Mouse (Mus musculus): ENCODE data around the gene Timm13. TPM values are rescaled to one million over a fixed set of nuclear protein-coding genes. Genes with fewer than 3 reads are reported as not detected.

The Timm13 gene
- total RNA-seq, 1 experiment from 2014 or later = 22.3 TPM

DNA sequence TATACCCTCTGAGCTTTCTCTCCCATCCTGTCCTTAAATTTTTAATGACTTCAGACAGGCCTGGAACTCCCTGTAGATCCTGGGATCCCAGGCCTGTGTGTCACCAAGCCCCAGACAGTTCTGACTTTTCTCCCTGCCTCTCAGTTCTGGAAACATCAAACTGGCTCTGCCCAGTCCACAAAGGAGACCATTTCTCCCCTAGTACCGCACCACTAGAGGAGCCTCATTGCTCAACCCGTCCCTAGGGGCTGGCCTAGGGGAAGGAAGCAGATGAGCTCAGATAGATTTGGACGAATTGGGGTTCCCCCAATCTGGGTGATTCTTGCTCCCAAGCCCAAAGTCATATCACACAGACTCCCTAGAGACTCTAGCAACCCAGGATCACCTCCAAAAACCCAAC is 34.5 kb upstream of the Timm13 start:
- no peak for ATAC-seq (replicated peaks in 1 of 2; ENCODE audit: insufficient read depth in 1 of 2, low FRiP score in 2 of 2, low TSS enrichment in 1 of 2, low read depth in 1 of 2, poor library complexity in 2 of 2, severe bottlenecking in 2 of 2)

DNA sequence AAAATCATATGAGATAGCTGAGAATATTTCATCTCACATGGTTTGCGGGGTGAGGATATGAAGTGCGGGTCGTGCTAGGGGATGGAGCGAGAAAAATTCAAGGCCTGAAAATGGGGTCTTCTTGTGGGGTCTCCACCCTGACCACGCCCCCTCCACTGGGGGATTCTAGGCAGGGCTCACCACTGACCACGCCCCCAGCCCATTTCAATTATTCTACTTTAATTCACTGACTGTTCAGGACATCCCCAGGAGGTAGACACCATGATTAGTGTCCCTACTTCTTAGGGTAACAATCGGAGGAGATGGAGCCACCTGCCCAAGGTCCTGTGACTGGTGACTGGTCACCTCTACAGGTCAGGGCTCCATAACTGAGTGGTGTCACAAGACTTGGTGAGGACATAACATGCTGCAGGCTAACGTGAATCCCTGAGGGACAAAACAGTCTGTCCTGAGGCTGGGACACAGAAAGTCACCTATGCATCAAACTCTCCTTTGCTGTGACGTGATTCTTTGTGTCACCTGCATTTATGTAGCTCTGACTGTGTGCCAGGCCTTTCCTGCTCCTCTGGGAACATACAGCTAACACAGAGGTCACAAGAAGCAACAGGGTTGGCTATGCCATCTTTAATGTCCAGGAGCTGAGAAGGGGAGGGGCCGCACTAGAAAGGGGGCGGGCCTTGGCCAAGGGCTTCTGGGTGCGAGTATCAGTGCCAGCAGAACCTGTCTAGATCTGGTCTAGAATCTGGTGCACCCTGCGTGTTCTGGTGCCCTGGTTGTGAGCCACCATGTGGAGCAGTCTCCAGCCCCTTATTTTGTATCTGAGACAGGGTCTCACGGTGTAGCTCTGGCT is 33.6 kb upstream of the Timm13 start:
- no peak for ATAC-seq (replicated peaks in 1 of 2; ENCODE audit: insufficient read depth in 1 of 2, low FRiP score in 2 of 2, low TSS enrichment in 1 of 2, low read depth in 1 of 2, poor library complexity in 2 of 2, severe bottlenecking in 2 of 2)

DNA sequence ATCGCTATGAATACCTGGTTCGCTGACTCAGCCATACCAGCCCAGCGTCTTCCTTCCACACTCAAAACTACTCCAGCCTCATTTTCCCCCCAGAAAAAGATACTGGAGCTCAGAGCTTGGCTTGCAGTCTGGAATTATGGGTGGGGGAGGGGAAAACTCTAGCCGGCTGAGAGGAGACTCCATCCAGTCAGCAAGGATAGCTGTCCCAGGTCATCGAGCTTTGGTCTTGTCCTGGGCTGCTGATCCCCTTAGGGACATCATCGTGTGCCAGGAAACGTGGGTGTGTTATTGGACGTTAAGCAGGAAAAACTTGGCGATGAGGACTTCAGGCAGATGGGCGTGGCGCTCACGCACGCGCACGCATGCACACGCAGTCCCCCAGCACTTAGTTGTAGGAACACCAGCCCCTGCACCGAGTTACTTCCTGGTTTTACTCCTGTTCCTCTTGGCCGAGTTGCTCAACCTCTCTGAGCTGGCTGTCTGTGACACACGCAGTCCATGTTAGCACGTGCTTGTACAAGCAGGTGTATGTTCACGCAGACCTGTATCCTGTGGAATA is 32.7 kb upstream of the Timm13 start:
- ATAC-seq (replicated peaks in 1 of 2; ENCODE audit: insufficient read depth in 1 of 2, low FRiP score in 2 of 2, low TSS enrichment in 1 of 2, low read depth in 1 of 2, poor library complexity in 2 of 2, severe bottlenecking in 2 of 2) = peak; percentile 9 to 29; a peak in 1 of 4 replicates

DNA sequence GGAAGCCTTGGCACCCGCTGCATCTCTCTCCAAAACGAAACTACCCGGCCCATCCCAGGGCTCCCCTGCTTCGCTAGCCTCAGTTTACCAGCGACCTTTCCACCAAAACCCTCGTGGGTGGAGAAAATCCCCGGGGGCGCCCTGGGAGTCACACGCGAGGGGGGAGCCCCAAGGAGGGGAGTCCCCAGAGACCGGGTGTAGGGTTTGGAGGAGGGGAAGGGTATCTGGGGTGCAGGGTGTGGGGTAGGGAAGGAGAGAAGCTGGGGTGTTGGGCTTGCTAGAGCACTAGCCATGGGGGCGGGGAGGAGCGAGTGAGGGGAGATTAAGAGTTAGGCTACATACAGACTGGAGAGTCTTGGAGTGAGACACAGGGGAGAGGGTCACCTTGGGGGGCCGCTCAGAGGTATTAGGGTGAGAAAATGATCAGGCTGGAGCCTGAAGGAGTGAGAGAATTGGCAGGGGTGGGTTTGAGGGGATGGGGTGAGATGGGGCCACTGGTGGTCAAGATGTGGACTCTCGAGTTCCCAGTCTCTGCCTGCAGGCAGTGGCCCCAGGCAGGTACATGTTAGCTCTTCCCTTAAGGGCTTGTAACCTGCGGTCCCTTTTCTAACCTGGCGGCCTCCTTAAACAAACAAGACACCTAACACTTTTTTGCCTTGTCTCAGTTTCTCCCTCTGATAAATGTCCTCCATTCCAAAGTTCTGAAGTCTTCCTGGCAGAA is 32.1 kb upstream of the Timm13 start:
- no peak for ATAC-seq (replicated peaks in 1 of 2; ENCODE audit: insufficient read depth in 1 of 2, low FRiP score in 2 of 2, low TSS enrichment in 1 of 2, low read depth in 1 of 2, poor library complexity in 2 of 2, severe bottlenecking in 2 of 2)

GRCm38 (mm10) chr10:80932206-80932605 is 31.4 kb upstream of the Timm13 start:
- ATAC-seq (replicated peaks in 1 of 2; ENCODE audit: insufficient read depth in 1 of 2, low FRiP score in 2 of 2, low TSS enrichment in 1 of 2, low read depth in 1 of 2, poor library complexity in 2 of 2, severe bottlenecking in 2 of 2) = no peak

GRCm38 (mm10) chr10:80931695-80932094 is 30.9 kb upstream of the Timm13 start:
- no peak for ATAC-seq (replicated peaks in 1 of 2; ENCODE audit: insufficient read depth in 1 of 2, low FRiP score in 2 of 2, low TSS enrichment in 1 of 2, low read depth in 1 of 2, poor library complexity in 2 of 2, severe bottlenecking in 2 of 2)

GRCm38 (mm10) chr10:80931153-80931671 is 30.4 kb upstream of the Timm13 start:
- no peak for ATAC-seq (replicated peaks in 1 of 2; ENCODE audit: insufficient read depth in 1 of 2, low FRiP score in 2 of 2, low TSS enrichment in 1 of 2, low read depth in 1 of 2, poor library complexity in 2 of 2, severe bottlenecking in 2 of 2)

DNA sequence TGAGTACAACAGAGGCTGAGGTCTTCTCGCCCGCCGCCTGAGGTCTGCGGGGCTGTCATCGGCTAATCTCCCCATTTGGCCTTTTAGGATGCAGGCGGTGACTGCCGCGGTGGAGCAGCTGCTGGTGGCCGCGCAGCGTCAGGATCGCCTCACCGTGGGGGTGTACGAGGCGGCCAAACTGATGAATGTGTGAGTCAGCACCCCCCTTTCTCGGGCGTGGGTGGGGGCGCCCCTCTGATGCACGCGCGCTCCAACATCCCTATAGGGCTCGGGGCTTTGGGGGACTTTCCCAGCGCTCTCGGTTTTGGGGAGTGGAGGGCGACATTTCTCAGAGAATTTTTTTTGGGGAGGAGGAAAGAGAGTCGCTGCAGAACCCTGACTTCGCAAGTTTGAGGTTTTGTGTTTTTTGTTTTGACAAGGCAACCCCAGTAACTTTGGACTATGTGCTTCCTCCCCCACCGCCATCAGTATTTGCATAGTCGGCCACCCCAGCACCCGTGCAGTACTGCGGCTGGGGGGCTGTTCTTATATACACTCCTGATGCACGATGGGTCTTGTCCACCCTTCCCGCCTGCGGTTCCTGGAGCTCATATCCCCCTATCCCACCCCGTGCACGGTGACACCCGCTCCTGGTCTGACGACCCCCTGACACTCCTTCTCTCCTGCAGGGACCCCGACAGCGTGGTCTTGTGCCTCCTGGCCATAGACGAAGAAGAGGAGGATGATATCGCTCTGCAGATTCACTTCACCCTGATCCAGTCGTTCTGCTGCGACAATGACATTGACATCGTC is 29.8 kb upstream of the Timm13 start:
- peak; percentile 5; a peak in 2 of 4 replicates for ATAC-seq (replicated peaks in 1 of 2; ENCODE audit: insufficient read depth in 1 of 2, low FRiP score in 2 of 2, low TSS enrichment in 1 of 2, low read depth in 1 of 2, poor library complexity in 2 of 2, severe bottlenecking in 2 of 2)

DNA sequence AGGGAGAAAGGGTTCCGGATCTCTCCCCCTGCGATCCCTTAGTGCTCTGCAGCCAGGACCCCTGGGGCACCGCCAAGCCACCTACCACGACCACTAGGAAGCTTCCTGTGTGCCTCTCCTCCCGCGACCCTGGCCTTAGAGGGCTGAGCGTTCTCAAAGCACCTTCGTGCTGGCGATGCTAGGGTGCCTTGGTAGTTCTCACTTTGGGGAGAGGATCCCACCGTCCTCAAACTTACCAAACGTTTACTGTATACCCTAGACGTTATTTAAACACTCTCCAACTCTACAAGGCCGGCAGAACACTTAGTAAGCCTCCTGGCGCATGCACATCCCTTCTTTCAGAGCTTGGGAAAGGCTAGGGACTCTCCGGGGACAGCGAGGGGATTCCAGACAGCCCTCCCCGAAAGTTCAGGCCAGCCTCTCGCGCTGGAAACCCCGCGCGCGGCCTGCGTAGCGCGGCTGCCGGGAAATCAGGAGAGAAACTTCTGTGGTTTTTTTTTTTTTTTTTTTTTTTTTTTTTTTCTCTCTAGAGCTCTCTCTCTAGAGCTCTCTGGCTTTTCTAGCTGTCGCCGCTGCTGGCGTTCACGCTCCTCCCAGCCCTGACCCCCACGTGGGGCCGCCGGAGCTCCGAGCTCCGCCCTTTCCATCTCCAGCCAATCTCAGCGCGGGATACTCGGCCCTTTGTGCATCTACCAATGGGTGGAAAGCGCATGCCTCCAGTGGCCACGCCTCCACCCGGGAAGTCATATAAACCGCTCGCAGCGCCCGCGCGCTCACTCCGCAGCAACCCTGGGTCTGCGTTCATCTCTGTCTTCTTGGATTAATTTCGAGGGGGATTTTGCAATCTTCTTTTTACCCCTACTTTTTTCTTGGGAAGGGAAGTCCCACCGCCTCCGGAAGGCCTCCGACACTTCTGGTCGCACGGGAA is 28.8 kb upstream of the Timm13 start, which contains the start of gene Gadd45b:
TSS of gene Gadd45b (plus strand) at position 775 of the 928 bp plus-strand sequence.
- peak; percentile 84 to 88 for ATAC-seq (replicated peaks in 1 of 2; ENCODE audit: insufficient read depth in 1 of 2, low FRiP score in 2 of 2, low TSS enrichment in 1 of 2, low read depth in 1 of 2, poor library complexity in 2 of 2, severe bottlenecking in 2 of 2)

- ATAC-seq (replicated peaks in 1 of 2; ENCODE audit: insufficient read depth in 1 of 2, low FRiP score in 2 of 2, low TSS enrichment in 1 of 2, low read depth in 1 of 2, poor library complexity in 2 of 2, severe bottlenecking in 2 of 2) = peak; percentile 60 to 70
Measured at GRCm38 (mm10) chr10:80928586-80929298, 28.0 kb upstream of the Timm13 start.

GRCm38 (mm10) chr10:80925472-80925871 is 24.7 kb upstream of the Timm13 start:
- ATAC-seq (replicated peaks in 1 of 2; ENCODE audit: insufficient read depth in 1 of 2, low FRiP score in 2 of 2, low TSS enrichment in 1 of 2, low read depth in 1 of 2, poor library complexity in 2 of 2, severe bottlenecking in 2 of 2) = no peak

- peak; percentile 25 to 27; a peak in 3 of 4 replicates for ATAC-seq (replicated peaks in 1 of 2; ENCODE audit: insufficient read depth in 1 of 2, low FRiP score in 2 of 2, low TSS enrichment in 1 of 2, low read depth in 1 of 2, poor library complexity in 2 of 2, severe bottlenecking in 2 of 2)
Measured at GRCm38 (mm10) chr10:80921923-80922322, 21.2 kb upstream of the Timm13 start.

- ATAC-seq (replicated peaks in 1 of 2; ENCODE audit: insufficient read depth in 1 of 2, low FRiP score in 2 of 2, low TSS enrichment in 1 of 2, low read depth in 1 of 2, poor library complexity in 2 of 2, severe bottlenecking in 2 of 2) = peak; percentile 43 to 46; a peak in 3 of 4 replicates
Measured at GRCm38 (mm10) chr10:80917779-80918434, 17.1 kb upstream of the Timm13 start, which contains the start of gene Lmnb2. Gene Lmnb2, minus strand, starts transcription at chr10:80918245.

DNA sequence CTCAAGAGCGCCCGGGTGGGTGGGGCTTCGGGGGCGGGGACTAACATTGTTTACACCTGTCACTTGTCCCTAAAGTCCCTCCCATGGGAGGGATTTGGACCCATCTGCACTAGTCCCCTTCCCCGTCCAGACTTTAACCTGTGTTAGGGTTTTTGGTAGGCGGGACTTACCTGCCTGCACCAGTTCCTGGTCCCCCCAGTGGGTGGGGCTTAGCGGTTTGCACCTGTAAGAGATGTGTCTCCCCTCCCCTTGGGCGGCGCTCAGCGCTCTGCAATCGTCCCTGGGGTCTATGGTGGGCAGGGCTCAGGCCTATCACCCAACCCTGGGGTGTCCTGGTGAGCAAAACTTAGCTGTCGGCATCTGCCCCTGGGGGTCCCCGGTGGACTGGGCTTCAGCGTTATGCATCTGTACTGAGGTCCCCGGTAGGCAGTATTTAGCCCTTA is 16.6 kb upstream of the Timm13 start:
- ATAC-seq (replicated peaks in 1 of 2; ENCODE audit: insufficient read depth in 1 of 2, low FRiP score in 2 of 2, low TSS enrichment in 1 of 2, low read depth in 1 of 2, poor library complexity in 2 of 2, severe bottlenecking in 2 of 2) = peak; percentile 3 to 11; a peak in 1 of 4 replicates

DNA sequence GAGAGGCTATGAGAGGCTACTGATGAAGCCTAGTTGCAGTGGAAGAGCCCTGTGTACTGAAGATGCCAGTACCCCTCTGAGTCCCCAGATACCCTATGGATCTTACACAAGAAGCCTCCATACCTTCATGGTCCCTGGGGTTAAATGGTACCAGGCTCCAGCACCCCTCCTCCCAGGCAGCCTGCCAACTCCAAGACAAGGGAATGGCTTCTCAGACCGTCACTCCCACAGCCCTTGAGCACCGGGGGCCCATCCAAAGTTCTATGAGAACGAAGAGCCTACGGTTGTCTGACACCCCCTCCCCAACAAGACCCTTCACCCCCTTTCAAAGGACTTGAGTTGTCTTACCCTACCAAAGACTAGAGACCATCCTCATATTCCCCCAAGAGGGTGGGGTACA is 15.0 kb upstream of the Timm13 start:
- no peak for ATAC-seq (replicated peaks in 1 of 2; ENCODE audit: insufficient read depth in 1 of 2, low FRiP score in 2 of 2, low TSS enrichment in 1 of 2, low read depth in 1 of 2, poor library complexity in 2 of 2, severe bottlenecking in 2 of 2)
